Mouse (Mus musculus): ENCODE results near the gene Tctn1.

GRCm38 (mm10) chr5:122208909-122209308, 55.4 kb downstream of the Tctn1 start:
- TF ChIP-seq CTCF (IDR thresholded peaks at IDR 0.05; ENCODE audit: extremely low read depth, insufficient read depth, insufficient read length, insufficient replicate concordance): no peak
- no peak for TF ChIP-seq POLR2A (IDR thresholded peaks at IDR 0.05; ENCODE audit: low read depth, low read length)
